Mouse (Mus musculus): ENCODE data around the gene Gm5861. TPM values are rescaled to one million over a fixed set of nuclear protein-coding genes. Genes with fewer than 3 reads are reported as not detected.
"Not testable (repeated sequence)": the region's sequence is repeated elsewhere in the genome, so short reads cannot be mapped to it uniquely, and the experiment has no call there.

Gene Gm5861
- not detected in 2 replicates for polyA plus RNA-seq (2012; rRNA removed)

GRCm38 (mm10) chr5:11182772-11183171 is at the start of gene Gm5861:
Gene Gm5861 (plus strand): TSS chr5:11183072.
- DNase-seq; H3K4me1 ChIP-seq (ENCODE audit: control insufficient read depth, insufficient read depth, low read length); H3K4me3 ChIP-seq (replicated peaks; ENCODE audit: extremely low read depth, low read depth, low read length): not testable (repeated sequence)
- 50% methylated on average over 3 of the region's 3 CpGs for WGBS

- not testable (repeated sequence) for H3K4me3 ChIP-seq (replicated peaks; ENCODE audit: extremely low read depth, low read depth, low read length); DNase-seq; H3K4me1 ChIP-seq (ENCODE audit: control insufficient read depth, insufficient read depth, low read length)
- 92% methylated on average over 12 of the region's 12 CpGs for WGBS
These were observed 44.8 kb upstream of the Gm5861 start for GRCm38 (mm10) chr5:11138031-11138430.

Other genes starting within 250 kb of the Gm5861 start
- gene Gm8871, start 235.3 kb upstream of the Gm5861 start, polyA plus RNA-seq (2012; rRNA removed), result not detected in 2 replicates
- not detected in 2 replicates for gene Gm8857, start 235.3 kb upstream of the Gm5861 start, polyA plus RNA-seq (2012; rRNA removed)
- gene Gm8879, start 55.4 kb upstream of the Gm5861 start, polyA plus RNA-seq (2012; rRNA removed), result not detected in 2 replicates
- gene Gm8890, start 73.0 kb downstream of the Gm5861 start, polyA plus RNA-seq (2012; rRNA removed), result not detected in 2 replicates
- gene Speer1, start 158.4 kb downstream of the Gm5861 start, polyA plus RNA-seq (2012; rRNA removed), result not detected in 2 replicates
- gene Gm8897, start 233.3 kb downstream of the Gm5861 start, polyA plus RNA-seq (2012; rRNA removed), result not detected in 2 replicates

Data from lung, adult 2 months (tissue).